Mouse (Mus musculus): ENCODE results near the gene Vdac2.

- TF ChIP-seq CTCF (IDR thresholded peaks at IDR 0.05; ENCODE audit: control insufficient read depth, insufficient read depth, insufficient replicate concordance, low read depth, low read length): no peak
- TF ChIP-seq POLR2A (IDR thresholded peaks at IDR 0.05; ENCODE audit: control insufficient read depth, low read depth, low read length): no peak
Observed at GRCm38 (mm10) chr14:21787374-21787773, 37.7 kb upstream of the Vdac2 start.
